Mouse (Mus musculus): ENCODE results near the gene Rsrc1.
"Not testable (repeated sequence)": the region's sequence is repeated elsewhere in the genome, so short reads cannot be mapped to it uniquely, and the experiment has no call there.

Gene Rsrc1

GRCm38 (mm10) chr3:66985539-66986286 is 4.5 kb downstream of the Rsrc1 start:
- no peak for DNase-seq (ENCODE audit: low read depth, low spot score)

DNA sequence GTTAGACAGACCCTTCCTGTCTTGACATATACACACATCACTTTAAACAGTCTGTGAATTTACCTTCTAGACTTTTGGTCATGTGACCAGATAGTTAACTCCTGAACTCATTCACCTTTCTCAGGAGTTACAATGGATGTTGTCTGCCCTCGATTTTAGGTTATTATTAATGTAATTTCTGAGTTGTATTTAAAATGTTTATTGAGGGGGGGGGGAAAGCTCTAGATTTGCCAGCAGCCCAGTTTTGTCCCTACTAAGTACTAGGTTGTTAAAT is 5.0 kb downstream of the Rsrc1 start:
- DNase-seq (ENCODE audit: low read depth, low spot score): no peak

DNA sequence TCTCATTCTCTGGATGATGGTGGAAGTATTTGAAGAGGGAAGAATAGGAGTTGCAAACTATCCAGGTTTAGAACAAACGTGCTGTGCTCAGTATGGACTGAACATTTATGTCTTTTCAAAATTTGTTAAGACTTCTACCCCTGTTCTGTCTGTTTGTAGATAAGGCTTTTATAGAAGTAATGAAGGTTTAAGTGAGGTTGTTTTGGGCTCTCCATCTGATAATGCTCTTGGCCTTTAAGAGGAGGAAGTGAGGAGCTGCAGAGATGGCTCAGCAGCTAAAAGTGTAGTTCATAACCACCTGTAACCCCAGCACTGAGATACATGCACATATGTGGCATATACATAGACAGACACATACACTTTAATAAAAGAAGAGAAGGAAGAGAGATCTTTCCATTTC is 15.6 kb downstream of the Rsrc1 start:
- DNase-seq (ENCODE audit: low read depth, low spot score): no peak

GRCm38 (mm10) chr3:67036387-67037062 is 55.3 kb downstream of the Rsrc1 start:
- no peak for DNase-seq (ENCODE audit: low read depth, low spot score)

DNA sequence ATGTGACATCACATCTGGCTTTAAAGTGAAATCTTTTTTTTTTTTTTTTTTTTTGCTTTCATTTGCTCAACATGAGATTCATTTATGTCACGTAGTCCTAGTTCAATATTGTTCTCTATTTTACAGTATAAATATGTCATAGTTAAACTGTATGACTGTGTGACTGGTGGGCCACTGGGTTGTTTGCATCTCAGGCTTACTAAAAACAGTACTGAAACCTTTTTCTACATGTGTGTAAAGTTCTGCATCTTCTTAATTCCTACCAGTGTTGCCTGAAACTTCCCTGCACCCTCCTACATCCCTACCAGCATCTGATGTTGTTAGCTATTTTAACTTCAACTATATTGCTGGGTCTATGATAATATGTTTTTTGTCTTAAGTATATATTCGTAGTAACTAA is 78.6 kb downstream of the Rsrc1 start:
- DNase-seq (ENCODE audit: low read depth, low spot score): no peak

DNA sequence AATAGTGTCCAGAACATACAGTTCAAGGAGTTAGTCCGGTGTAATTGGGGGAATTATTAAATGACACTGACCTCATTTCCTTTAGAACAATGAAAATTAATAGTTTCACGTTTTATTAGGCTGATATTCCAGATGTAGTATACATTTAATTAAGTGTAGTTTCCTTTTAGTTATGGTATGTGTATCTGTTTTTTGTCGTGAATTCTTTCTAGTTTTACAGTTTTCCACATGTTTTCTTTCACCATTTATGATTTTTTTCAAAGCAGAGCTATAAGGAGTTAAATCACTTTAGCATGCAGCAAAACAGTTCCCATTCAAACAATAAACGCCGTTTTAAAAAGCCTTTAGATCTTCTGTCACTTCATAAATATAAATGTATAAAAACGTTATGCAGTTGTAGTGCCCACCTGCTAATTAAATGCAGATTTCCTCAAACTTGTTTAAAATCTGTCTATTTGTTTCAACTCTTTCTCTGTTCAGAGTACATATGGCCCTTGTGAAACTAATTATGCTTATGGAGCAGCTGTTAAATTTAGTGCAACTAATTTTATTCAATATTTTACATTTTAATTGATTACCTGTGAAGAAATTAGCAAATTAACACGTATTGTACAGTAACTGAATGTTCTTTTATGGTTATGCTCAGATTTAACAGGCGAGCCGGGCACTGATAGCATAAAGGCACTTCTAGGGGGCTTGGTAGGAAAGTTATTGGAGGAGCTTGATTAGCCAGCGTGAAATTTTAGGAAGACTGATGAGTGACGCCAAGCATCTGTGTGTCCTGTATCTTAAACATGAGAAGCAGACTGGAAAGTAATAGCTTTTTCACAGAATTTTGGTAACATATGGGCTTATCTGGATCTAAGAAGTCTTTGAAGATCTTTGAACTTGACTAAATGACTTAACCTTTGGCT is 89.6 kb downstream of the Rsrc1 start:
- DNase-seq (ENCODE audit: low read depth, low spot score): no peak

GRCm38 (mm10) chr3:67073653-67074052 is 92.5 kb downstream of the Rsrc1 start:
- not testable (repeated sequence) for DNase-seq (ENCODE audit: low read depth, low spot score)

GRCm38 (mm10) chr3:67075484-67075883 is 94.3 kb downstream of the Rsrc1 start:
- no peak for DNase-seq (ENCODE audit: low read depth, low spot score)

DNA sequence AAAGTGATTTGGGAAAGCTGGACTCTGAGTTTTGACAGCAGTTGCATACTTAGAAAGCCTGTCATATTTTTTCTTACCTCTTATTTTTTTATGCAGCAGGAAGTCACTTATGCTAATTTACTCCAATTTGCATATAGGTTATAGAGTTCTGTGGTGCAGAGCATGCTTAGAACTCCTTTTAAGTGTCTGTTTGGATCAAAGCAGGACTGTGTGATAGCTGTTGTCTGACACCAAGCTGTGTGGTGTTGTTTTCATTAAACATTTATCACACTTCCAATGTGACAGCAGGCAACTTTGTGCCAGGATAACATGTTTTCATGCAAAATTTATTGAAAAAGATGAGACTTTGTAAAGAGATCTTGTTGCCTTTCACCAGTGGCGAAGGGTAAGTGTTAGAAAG is 103.6 kb downstream of the Rsrc1 start:
- no peak for DNase-seq (ENCODE audit: low read depth, low spot score)

- DNase-seq (ENCODE audit: low read depth, low spot score): no peak
Observed at GRCm38 (mm10) chr3:67108428-67108827, 127.2 kb downstream of the Rsrc1 start.

DNA sequence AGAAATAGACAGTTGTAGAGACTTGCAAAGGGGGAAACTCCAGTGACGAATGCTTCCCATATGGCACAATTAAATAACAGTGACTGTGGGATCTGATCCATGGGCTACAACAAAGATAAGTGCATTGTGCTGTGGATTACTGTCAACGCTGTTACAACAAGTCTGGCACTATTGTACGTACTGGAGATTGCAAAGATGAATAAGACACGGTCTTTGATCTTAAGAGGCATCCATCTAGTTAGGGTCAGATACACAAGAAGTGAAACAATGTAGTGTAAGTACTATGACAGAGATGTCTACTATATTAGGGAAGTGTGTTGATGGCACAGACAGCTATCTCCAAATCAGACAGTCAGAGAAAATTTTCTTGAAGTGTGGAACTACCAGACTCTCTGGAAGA is 135.1 kb downstream of the Rsrc1 start:
- no peak for DNase-seq (ENCODE audit: low read depth, low spot score)

DNA sequence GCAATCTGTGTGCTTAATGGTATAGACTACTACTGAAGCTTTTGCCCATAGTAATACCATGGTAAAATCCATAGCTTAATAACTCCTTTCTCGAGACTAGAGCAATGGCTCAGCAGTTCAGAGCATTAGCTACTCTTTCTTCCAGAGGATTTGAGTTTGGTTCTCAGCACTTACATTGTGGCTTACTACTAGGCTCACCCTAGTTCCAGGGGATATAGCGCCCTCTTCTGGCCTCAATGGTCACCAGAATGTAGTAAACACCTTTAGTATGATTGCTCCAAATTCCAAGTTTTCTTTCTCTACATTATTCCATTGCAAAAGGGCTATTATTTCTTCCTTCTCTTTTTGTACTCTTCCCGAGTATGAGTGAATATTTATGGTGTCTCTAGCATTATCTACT is 151.3 kb downstream of the Rsrc1 start:
- no peak for DNase-seq (ENCODE audit: low read depth, low spot score)

GRCm38 (mm10) chr3:67135749-67136375 is 154.7 kb downstream of the Rsrc1 start:
- DNase-seq (ENCODE audit: low read depth, low spot score): no peak

GRCm38 (mm10) chr3:67144952-67145351 is 163.8 kb downstream of the Rsrc1 start:
- no peak for DNase-seq (ENCODE audit: low read depth, low spot score)

- no peak for DNase-seq (ENCODE audit: low read depth, low spot score)
Observed at GRCm38 (mm10) chr3:67146280-67146679, 165.1 kb downstream of the Rsrc1 start.

GRCm38 (mm10) chr3:67147246-67147645 is 166.1 kb downstream of the Rsrc1 start:
- DNase-seq (ENCODE audit: low read depth, low spot score): no peak

- no peak for DNase-seq (ENCODE audit: low read depth, low spot score)
Observed at GRCm38 (mm10) chr3:67197179-67197578, 216.0 kb downstream of the Rsrc1 start.

- DNase-seq (ENCODE audit: low read depth, low spot score): no peak
Observed at GRCm38 (mm10) chr3:67213047-67213457, 231.9 kb downstream of the Rsrc1 start.

DNA sequence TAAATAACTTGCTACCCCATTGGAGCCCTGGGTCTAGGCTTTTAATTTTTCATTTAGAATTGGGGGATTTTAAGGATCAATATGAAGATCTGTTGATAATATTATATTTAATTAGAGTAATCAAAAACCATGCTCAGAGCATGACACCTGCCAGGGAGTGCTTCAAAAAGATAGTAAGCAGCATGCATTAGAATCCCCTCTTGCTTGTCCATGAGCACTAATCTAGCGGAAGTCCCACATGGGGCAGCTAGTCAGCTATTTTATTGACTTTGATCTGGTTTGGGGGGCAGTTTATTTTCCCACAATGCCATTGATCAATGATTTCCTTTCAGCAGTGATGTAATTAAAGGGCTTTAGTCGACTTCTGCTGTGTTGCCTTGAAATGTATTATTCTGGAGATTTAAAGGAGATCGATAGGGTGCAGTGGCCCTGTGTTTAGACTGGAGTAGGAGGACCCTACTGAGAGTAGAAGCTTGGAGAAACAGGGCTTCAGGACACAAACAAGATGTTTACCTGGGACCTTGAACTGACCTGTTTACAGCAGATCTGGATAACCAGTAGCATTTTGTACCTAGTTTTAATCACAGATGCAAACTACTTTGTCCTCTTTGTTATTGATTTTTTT is 251.5 kb downstream of the Rsrc1 start:
- no peak for DNase-seq (ENCODE audit: low read depth, low spot score)

DNA sequence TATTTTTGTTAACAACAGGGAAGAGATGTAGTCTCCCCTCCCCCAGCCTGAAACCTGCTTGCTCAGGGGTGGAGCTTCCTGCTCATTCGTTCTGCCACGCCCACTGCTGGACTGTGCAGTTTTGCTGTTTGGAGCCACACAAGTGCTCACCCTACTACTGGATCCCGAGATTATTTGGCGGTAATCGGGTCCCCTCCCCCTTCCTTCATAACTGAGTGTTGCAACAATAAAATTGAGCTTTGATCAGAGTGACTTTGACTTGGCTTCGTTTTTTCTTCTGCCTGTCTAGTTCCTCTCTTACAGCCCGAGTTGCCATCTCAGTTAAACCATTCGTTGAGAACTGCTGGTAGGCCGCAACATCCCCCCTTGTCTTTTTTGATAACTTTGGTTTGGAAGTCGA is 261.3 kb downstream of the Rsrc1 start:
- DNase-seq (ENCODE audit: low read depth, low spot score): not testable (repeated sequence)

DNA sequence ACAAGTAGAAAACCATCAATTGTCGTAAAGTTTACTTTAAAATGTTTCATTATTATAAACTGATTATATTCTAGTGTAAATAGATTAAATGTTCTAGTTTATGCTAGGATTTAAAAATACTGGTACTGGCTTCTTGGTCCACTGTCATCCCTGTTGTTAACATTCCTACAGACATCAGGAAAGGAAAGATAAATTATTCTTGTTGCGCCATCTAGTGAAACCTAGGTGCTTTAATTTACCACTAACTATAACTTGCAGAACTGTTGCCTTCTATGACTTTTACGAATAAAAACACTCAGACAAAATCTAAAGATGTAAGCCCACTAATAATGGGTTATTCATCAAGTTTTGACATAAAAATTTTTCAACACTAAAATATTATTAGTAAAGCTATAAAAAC is 286.3 kb downstream of the Rsrc1 start:
- DNase-seq (ENCODE audit: low read depth, low spot score): no peak

DNA sequence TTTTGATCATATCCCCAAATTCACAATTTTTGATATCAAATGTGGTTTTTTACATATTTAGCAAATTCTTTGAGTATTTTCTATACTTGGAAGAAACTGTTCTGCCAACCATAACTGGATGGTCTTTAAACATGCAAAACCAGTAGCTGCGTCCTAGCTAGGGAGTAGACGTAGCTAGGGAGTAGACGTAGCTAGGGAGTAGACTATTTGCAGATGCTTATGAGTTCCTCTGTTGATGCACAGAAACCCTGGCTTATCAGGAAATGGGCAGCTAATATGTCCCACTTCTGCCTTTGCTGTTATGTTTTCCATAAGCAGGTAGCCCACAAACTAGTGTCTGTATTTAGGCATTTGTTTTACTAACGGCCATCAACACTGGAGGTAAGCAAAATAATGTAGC is 298.6 kb downstream of the Rsrc1 start:
- DNase-seq (ENCODE audit: low read depth, low spot score): no peak
